Mouse (Mus musculus) cerebellum, postnatal 10 days (tissue): ENCODE results near the gene Card11.
A peak's percentile ranks its signal among the peaks of the same experiment; 100 is the strongest.

Experiments
- DNase-seq, 2 experiments: peaks; one replicate each; pipeline ENCODE4 v3.0.0; 2021; ENCODE audit warnings: mixed read lengths in 2 of 2

Gene Card11

DNA sequence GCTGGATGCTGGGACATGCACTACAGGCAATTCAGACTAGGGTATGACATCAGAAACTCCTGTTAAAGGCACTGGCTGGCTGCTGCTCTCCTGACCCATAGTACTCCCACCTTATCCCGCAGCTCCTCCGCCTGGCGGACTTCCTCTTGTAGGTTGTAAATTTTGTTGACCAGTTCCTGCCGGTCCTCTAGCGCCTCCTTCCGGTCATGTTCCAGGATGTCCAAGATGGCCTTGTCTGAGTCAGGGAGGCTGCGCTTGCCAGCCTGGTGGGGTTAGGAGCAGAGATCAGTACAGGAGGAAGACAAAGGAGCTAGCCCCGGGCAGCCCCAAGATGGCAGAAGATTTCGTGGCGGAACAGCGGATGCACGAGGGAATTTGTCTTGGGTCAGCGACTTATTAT lies 99.5 kb downstream of the Card11 start:
- peak in 1 of 2 experiments; percentile 20 for DNase-seq

DNA sequence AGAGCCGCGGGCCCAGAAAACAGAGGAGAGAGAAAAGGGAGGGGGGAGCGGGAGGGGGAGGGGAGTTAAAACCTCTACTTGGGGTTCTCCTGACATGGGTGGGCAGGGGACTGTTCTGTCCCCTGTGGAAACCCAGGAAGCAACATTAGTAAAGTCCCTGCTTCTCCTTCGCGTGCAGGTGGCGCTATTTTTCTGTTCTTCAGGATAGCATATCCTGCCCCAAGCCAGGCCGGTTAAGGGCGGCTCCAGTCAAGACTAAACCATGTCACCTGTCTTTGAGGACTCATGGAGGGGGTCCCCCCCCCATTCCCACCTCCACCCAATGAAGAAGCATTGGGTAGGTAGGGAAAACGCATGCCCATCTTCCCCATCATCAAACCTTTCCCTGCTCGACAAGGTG lies 109.3 kb downstream of the Card11 start:
- DNase-seq, result peak; percentile 59 to 63

DNA sequence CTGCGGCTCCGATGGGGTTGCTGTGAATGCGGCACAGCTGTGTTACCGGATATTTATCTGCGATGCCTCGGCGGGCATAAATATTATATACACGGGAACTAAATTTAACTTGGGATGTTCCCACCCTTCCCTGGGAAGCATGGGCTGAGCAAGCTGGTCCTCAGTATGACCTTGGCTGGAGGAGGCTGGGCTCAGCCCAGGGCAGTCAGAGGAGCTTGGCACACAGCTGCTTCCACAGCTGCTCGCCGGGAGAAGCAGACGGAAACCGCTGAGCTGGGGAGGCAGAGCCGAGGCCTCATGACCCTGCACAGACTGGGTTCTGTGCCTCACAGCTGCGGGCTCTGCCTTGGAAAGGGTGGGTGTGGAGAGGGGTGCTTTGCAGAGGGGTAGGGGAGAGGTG lies 110.3 kb downstream of the Card11 start:
- peak; percentile 38 to 50 for DNase-seq

DNA sequence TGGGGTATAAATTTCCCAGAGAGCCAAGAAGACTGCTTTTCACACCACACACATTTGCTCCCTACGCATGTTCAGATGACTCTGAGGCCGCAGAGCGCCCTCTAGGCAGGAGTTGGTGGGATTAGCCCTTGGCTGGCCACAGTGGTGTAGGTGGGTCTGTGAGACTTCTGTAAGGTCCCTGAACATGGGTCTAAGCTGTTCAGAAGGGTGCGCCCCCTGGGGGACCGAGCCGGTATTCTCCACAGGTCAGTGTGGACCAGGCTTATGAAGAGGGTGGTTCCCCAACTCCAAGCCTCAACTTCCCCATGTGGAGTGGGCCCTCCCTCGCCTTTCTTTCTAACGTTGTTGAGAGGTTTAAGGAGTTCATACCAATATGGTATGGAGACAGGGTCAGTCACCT lies 110.8 kb downstream of the Card11 start:
- peak; percentile 67 to 69 for DNase-seq

DNA sequence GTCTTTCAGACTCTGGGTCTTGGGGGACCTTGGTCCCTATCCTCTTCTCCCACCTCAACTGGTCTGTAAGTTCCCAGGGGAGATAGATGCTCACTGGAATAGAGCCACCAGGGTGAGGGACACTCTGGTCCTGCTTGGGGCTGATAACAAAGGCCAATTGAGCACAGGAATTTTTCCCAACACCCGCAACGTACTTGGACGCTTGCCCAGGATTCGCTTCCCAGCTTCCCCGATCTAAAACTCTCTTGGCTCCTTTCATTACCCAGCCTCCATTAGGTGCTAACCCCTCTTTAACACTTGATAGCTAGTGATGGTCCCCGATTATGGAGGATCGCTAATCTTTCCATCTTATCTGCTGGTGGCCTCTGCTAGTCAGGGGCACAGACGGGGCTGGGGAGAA lies 112.5 kb downstream of the Card11 start:
- DNase-seq, result peak; percentile 43 to 49

DNA sequence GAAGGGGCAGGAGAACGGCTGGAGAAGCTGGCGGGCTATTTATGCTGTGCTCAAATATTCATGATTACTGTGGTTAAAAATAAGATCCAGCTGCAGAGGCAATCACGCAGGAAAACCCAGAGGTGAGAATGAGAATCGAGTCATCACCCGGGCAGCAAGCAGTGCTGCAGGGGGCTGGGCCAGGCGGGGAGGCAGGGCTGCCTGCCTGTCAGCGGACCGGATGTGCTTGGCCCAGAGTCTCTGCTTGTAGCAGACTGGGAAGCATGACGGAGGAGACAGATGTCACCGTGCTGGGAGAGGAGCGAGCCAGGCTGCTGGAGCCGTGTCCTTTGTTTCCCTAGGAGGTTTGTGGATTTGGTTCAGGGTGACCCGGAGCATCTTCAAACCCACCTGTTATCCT lies 115.4 kb downstream of the Card11 start:
- DNase-seq, result peak; percentile 21 to 45

DNA sequence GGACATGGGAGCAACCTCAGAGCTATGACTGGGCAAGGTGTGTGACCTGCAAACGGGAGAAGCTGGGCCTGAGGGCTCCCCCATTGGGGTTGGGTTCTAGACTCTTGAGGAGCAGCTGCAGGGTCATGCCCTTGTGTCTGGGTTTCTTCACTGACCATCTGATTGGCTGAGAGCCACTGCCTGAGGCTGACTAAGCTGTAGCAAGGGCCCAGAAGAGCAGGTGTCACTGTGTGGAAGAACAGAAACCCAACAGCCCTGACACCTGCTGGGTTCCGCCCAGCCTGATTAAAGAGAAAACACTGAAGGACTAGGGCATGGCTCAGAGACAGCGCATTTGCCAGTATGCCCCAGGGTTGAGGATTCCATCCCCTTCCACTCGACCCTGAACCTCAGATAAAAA lies 118.0 kb downstream of the Card11 start:
- DNase-seq, result peak; percentile 47 to 50

DNA sequence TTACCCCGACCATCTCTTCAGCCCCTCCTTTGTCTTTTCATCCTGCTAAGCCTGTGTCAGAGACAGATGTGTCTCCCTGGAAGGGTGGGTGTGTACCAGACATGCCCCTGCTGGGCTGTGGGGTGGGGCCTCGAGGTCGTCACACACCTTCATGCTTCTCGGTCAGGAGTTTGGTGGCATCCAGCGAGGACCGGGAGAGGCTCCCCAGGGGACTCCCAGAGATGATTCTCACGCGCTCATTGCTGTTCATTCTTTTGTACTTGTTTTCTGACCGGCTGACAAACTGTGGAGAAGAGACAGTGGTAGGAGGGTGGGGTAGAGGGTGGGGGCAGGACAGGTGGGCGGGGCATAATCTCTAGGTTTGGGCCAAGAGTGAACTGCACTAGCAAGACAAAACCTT lies 120.2 kb downstream of the Card11 start:
- DNase-seq, result no peak

DNA sequence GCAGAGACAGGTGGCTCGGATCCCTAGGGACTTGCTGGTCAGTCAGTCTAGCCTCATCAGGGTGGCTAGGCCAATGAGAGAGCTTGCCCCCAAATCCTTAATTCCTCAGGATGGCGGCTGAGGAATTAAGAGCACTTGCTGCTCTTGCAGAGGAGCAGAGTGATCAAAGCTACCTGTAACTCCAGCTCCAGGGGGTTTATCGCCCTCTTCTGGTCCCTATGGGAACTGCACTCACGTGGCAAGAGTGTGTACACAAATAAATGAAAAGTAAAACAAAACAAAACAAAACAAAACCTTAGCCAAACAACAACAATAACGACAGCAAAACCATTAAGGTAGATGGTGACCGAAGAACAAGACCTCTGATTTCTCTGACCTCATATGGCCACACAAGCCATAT lies 121.7 kb downstream of the Card11 start:
- no peak for DNase-seq

DNA sequence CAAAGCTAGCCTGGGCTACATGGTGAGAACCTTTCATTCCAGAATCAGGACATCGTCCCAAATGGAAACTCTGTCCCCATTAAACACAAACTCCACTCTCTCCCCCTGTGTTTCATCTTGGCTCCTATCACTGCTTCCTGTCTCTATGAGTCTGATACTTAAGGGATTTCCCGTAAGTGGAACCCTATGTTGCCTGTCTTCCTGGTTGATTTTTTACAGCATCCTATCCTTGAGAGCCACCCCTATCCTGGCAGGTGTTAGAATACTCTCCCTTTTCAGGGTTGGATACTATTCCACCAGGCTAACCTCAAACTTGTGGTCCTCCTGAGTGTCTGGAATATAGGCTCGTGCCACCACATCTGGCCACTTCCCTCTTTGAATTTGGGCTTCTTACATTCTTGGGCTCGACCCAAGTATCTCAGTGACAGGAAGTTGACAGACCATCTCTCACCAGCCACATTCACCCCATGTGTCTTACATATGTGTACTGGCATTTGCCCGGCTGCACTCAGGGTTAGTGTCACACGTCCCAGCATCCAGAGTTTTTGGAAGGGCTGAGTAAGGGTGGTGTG lies 126.6 kb downstream of the Card11 start:
- no peak for DNase-seq

DNA sequence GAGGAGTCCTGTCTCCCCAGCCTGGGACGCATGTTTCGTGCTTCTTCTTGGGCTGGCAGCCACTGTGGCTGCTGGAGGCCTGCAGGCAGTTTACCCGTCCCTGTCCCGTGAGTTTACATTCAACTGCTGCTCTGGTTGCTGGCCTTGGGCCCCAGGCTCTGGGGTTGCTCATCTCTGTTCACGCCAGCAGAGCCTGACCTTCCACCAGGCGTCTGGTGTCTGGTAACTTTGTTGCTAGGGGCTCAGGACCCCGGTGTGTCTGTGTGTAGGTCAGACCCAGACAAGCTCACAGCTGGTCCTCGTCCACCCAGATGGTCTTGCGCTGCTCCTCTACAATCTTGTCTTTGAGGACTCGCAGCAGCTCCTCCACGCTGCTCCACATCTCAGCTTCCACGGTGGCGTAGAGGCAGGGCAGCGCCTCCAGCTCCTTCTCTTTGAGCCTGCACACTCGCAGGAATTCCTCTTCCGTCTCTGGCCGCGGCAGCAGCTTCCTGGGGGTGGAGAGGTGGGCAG lies 127.3 kb downstream of the Card11 start:
- peak; percentile 42 to 45 for DNase-seq

DNA sequence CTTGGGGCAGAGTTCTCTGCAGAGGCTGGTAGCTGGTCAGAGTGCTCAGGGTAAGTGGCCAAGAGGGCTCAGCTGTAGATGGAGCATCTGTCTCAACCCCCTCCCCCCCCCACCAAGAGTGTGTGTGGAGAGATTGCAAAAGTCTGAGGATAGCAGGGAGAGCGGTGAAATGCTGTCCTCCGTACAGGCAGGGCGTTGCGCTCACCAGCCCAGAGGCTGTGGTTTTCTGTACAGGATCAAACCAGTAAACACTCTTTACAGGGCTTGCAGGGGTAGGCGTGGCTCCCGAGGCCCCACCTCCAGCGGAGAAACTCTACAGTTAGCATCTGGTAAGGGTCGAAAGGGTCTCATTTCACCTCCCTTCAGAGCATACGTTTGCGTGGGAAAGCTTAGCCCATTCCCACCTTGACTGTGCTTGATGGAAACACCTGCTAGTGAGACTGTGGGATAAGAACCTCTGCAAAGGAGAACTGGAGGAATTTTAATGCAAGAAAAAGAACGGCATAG lies 127.8 kb downstream of the Card11 start:
- DNase-seq, result peak in 1 of 2 experiments; percentile 50

DNA sequence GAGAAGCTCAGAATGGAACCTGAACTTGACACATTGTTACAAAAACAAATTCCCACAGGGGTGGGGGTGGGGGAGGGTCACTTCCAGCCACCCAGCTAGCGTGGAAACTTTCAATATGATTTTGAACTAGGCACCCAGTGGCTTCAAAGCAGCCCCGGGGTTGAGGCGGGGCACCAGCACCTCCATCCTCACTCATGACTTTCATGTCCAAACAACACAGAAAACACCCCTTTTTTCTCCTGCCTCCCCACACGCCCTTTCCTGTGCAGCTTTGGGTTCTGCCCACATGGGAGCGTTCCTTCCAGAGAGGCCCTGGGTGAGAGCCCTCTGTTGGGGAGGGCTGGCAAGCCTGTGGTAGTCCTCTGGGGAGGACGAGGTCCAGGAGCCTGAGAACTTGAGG lies 129.1 kb downstream of the Card11 start:
- DNase-seq, result no peak

DNA sequence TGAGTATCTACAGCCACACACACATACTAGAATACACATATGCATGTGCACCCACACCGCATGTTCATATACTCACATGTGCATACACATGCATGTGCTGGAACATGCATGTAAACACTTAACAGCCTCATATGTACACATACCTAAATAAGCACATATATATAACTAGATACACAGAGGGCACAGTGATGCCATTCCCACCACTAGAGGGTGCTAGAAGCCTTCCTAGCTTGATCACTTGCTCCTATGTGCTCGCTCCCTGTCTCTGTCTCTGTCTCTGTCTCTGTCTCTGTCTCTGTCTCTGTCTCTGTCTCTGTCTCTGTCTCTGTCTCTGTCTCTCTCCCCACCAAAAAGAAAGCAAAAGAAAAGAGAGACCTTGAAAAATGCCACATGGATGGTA lies 131.3 kb downstream of the Card11 start:
- DNase-seq, result peak; percentile 83 to 88

DNA sequence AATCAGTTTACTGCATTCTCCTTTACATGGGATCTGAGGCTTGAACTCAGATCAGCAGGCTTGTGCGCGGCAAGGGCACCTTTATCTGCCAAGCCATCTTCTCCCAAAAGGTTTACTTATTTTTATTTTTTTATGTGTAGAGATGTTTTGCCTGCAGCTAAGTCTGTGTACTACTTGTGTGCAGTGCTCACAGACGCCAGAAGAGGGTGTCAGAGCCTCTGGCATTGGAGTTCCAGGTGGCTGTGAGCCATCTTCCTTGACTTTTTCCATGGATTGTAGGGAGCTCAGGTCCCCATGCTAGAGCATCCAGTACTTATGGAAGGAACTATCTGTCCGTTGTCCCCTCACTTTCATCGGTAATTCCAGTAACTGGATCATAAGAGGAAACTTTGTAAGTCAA lies 140.7 kb downstream of the Card11 start:
- DNase-seq, result peak in 1 of 2 experiments; percentile 46

DNA sequence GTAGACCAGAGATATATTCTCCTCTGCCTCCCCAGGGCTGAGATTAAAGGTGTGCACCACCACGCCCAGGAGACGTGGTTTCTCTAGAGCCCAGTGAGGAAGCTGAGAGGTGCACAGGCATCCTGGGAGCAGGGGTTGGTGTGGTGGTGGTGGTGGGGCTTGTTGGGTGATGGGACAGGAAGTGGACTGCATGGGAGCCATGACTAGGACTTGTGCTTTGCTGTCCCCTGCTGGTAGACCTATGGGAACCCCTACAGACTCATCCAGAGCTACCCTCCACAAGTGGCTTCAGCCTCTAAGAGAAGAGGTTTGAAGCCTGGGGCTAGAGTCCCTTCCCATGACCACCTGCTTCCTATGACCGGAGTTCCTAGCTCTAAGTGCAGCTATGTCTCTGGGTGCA lies 142.0 kb downstream of the Card11 start:
- no peak for DNase-seq

DNA sequence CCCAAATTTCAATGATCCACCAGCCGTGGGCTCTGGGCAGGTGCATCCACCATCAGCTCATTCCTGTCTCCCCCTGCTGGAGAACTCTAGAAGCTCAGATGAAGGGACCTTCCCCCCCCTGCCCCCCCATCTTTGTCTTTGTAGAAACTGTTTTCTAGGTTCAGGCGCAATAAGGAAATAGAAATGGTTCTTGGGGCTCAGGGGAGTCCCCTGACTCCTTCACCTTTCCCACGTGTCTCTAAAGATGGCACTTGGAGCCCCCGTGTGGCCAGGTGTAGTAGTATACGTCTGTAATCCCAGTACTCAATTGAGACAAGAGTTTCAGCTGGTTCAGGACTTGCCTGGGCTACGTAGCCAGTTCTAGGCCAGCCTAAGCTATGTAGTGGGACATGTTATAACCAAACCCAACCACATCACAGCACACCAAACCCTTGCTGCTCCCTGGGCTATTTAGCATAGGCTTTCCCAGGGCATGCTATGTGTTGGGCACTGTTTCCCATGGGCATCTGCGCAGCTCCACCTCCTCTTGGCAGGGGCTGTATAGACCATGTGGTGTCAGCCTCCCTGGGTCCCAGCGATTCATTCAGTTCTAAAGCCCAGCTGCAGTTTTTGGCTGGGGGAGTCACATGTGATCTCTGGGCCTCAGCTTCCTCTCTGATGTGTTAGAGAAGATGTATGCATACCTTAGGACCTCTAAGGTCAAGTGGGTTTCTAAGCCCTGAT lies 142.8 kb downstream of the Card11 start:
- peak; percentile 54 to 66 for DNase-seq

DNA sequence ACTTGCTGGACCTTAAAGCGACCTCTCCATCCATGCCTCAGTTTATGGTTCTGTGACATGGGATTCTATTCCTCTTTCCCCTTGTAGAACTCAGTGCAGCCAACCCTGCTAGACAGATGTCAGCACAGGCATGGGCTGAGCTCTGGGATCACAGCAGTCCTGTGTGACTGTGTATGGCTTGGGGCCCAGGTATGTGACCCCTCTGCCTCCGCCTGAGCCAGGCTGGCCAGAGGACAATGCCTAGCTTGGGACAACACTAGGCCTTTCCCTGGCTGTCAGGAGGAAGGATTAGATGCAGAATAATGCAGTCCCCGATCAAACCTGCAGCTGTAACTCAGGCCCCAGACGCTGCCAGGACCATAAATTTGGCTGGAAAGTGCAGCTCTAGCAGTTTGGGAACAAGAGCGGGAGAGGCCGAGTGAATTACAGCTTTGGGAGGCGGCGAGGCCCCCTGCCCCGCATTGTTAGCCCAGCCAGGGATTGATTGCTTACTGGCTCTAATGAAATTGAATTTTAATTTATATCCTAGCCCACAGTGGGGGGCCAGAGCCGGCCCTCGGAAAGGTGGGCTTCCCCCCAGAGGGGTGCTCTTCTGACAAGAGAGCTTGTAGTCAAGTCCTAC lies 144.4 kb downstream of the Card11 start:
- no peak for DNase-seq

DNA sequence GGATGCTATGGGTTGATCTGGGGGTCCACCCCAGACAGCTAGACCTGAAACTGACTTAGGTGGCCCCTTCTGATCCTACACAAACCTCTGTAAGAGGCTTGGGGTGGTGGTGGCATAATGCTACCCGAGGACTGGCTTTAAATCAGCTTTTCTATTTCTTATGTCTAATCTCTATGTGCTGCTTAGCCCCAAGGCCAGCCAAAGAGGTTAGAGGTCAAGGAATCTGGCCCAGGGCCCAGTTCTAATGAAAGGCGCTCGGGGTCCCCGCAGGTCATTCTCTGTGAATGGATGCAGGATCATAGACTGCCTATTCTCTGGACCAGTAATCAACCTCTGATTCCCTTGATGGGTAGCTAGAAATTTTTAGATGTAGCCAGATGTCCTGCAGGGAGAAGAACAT lies 145.7 kb downstream of the Card11 start:
- DNase-seq, result no peak

DNA sequence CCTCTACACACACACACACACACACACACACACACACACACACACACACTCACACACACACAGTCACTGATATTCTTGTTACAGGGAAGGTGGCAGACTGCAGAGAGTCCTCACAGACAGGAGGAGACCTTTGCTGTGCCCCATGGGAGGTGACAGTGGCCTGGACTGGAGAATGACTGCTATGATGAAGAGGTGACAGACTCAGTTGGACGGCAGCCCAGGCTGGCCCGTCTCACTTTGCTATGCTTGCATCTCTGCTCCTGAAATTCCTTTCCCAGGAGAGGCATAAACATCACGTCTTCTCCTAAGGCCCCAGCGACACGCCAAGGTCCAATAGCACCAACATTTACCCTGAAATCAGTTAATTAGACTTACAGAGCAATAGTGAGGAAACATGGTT lies 146.7 kb downstream of the Card11 start:
- peak; percentile 39 to 45 for DNase-seq

DNA sequence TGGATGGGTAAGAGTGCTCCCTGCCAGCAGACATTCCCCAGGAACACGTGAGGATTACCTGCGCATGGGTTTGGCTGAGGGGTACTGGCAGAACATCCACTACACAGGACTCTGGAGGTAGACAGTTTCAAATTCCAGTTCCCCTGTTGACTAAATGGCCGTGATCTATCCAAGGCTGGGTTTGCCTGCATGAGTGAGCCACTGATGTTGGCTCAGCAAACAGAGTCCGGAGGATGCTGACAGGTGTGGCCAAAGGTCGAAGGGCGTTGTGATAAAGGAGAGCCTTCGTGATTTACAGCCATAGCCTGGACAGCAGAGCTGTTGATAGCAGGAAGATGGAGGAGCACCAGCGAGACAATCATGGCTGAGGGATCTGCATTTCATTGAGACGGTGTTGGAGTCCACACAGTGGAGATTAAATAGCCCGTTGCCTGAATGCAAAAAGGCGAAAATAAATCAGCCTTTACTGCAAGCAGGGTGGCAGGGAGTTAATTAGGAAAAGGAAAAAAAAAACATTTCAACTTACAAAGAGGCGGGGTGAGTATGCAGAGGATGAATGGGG lies 147.9 kb downstream of the Card11 start:
- no peak for DNase-seq

DNA sequence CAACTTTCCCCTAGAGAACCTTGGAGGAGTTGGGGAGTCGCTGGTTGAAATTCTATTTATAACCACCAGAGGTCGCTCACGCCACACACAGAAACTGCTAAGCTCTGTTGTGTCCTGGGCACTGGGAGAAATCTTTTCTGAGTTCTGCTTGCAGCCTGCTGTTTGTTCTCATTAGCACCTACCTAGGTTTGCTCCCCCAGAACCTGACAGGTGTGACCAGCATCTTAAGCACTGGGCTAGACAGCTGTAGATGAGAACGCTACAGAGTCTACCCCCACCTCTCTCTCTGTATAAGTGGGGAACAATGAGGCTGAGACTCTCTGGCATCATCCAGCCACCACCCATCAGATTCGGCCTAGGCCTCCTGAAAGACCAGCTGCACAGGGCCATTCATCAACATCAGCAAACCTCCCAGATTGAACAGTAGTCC lies 153.1 kb downstream of the Card11 start:
- DNase-seq, result peak; percentile 66 to 71

DNA sequence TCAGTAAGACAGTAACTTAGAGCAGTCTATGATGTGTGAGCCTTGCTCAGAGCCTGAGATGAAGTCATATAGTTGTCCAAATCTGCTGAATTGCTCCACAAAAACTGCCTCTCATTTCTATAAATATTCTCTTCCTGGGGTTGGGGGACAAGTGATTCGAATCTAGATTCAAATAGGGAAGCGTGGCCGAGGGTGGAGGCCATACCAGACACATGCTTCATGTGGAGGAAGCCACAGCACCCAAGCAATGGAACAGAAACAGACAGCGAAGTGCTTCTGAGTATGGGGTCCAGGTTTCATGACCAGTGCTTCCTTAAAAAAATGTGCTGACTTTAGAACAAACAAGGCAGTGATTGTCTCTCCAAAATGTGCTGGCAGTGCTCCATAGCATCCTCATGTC lies 158.4 kb downstream of the Card11 start:
- no peak for DNase-seq

DNA sequence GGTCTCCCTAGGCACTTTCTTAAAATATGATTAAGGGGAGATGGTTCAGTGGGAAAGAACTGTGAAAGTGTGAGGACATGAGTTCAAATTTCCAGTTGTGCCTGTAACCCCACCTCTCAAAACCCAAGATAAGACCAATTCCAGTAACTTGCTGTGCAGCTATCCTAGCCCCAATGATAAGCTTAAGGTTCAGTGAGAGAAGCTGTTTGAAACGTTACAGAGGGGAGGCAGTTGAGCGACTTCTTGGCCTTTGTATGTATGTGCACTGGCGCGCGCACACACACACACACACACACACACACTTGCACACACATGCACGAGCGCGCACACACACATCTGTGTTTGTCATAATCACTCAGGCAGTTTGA lies 169.3 kb downstream of the Card11 start:
- DNase-seq, result no peak
